Mouse (Mus musculus) thymus, postnatal 4 days (tissue): ENCODE measurements around the gene Pyy.

Experiments used
- DNase-seq: peaks from one replicate; pipeline ENCODE4 v3.0.0; 2021

The Pyy gene

DNA sequence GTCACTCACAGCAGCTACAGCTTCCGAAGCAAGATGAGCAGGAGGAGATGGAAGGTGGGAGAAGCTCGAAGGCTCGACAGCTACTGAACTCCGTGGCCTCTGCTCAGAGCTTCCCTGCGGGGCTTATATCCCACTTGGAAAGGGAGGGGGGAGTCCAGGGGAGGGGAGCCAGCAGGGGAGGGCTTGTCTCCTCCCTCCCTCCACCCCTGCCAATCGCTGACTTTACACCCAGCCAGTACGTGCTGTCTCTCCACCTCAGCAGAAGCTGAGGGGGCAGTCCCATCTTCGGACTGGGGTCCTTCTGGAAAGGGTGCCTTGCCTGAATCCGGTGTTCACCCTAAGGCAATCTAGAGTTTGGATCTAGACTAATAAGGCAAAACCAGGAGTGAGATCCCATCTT is at the start of gene Pyy:
Gene Pyy (minus strand): TSS at position 101 of the 400 bp plus-strand sequence.
- no peak for DNase-seq

DNA sequence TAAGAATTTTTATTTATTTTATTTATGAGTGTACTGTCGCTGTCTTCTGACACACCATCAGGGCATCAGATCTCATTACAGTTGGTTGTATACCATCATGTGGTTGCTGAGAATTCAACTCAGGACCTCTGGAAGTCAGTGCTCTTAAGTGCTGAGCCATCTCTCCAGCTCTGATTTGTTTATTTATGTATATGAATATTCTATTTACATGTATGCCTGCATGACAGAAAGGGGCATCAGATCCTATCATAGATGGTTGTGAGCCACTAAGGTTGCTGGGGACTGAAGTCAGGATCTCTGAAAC is 49.1 kb upstream of the Pyy start:
- DNase-seq = no peak

DNA sequence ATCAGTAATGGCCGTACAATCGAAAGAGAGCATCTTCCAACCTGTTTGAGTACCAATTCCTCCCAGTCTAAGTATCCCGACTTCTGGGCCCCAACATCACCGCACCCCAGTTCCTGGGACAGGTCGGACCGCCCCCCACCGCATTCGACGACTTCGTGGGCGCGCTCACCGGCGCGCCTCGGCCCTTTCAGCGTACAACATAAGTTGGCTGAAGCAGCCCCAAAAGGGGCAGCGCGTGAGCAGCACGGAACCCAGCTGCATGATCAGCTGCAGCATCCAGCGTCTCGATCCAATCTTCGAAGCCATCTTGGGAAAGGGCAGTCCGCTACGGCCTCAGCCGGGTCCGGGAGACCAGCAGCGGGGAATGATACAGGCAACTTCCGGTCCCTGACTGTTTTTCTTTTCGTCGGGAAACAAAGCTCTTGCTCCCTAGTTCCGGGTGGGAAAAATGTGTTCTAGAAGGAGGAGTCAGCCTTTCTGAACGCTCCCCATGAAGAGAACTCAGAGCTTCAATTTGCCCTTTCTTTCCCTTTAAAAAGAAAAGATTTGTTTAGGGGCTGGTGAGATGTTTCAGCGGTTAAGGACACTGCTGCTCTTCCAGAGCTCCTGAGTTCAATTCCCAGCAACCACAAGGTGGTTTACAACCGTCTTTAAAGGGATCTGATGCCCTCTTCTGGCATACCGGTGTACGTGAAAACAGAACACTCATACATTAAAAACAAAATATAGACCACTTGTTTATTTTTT is 48.6 kb upstream of the Pyy start, which contains the start of gene Tmem101:
Gene Tmem101 (minus strand): TSS at position 366 of the 747 bp plus-strand sequence.
- peak; percentile 83 for DNase-seq

DNA sequence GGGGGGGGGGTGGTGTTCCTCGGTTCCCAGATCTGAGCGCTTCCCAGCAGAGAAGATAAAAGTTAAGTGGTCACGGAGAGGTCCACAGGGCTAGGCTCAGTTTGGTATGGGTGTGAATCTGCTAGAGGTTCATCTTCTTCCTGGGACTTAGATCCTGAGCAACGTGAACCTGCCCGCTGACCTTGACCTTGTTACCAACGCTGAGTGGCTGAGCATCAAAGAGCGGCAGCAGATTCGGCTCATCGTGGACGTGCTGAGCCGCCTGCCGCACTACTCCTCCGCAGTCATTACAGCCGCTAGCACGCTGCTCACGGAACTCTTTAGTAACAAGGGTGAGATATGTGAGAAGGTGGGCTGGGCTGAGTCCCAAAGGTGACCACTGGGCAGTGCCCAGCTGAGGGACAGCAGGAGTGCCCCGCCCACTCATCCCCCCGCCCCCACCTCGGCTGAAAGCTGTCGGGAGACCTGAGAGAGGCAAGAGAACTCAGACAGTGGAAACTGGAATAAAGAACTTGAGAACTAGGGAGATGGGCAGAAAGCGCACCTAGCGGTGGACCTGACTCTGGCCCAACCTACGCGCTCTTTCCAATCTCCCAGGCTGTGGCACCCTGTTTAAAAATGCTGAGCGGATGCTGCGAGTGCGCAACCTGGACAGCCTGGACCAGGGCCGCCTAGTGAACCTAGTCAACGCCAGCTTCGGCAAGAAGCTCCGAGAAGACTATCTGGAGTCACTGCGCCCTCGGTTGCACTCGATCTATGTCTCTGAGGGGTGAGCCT is 39.8 kb upstream of the Pyy start:
- no peak for DNase-seq

DNA sequence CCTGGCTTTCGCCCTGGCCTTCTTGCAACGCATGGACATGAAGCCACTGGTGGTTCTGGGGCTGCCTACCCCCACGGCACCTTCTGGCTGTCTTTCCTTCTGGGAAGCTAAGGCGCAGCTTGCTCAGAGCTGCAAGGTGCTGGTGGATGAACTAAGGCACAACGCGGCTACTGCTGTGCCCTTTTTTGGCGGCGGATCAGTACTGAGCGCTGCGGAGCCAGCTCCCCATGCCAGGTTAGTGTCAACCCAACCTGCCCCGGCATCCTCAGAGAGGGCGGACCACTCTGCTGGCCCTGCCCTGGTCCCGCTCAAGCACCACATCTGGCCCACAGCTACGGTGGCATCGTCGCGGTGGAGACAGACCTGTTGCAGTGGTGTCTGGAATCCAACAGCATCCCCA is 38.9 kb upstream of the Pyy start:
- DNase-seq = no peak

DNA sequence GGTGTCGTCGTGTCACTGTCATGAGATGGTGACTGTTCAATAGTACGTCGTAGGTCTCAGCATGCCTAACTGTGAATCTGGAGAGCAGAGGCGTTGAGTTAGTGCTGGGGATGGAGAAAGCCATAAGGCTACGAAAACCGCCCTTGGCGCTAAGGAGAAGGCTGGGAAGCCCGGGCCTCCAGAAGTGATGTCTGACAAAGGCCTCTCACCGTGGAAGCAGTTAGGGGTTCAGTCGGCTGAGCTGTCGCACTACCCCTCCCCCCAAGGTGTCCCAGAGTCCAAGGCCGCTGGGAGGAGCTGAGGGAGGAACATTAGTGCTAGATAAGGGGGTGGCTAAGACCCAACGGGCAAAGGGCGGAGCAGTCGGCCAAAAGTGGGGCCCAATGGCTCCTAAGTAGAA is 38.4 kb upstream of the Pyy start:
- DNase-seq = no peak

DNA sequence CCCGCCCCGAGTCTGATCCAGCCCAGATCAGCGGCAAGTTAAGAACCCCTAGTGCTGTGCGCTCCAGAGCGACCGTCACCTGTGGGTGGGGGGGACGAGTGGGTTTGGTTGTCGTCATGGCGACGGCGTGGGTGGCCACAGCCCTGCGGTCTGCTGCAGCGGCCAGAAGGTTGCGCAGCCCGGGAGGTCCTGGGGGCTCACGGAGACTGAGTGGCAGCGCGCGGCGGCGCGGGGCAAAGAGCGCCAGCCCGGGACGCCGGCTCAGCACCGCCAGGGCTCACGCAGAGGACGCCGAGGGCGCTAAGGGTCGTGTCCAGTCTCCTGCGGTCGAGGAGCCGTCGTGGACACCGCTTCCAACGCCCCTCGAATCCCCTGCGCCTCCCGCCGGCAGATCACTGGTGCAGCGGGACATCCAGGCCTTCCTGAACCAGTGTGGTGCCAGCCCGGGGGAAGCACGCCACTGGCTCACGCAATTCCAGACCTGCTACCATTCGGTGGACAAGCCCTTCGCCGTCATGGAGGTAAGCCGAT is 37.9 kb upstream of the Pyy start, which contains the start of gene Nags:
Gene Nags (plus strand): TSS at position 43 of the 531 bp plus-strand sequence.
- DNase-seq = peak; percentile 23

DNA sequence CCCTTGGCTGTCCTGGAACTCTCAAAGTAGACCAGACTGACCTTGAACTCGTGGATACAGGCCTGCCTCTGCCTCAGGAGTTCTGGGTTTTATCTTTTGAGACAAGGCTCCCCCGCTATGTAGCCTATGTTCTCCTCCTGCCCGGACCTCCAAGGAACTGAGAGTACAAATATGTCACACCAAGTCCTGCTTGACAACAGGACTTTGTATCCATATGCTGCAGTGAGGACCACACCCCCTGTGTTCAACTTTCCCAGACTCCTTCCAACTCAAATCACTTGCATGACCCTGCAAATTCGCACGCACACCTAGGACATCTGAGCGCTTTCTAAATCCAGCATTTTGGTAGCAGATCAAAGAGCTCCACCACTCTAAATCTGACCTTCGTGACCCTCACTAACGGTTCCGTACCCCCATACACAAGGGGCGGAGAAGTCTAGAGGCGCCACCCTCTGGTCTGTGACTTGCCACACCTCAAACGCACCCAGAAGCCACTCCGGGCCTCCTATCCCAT is 37.4 kb upstream of the Pyy start:
- no peak for DNase-seq

DNA sequence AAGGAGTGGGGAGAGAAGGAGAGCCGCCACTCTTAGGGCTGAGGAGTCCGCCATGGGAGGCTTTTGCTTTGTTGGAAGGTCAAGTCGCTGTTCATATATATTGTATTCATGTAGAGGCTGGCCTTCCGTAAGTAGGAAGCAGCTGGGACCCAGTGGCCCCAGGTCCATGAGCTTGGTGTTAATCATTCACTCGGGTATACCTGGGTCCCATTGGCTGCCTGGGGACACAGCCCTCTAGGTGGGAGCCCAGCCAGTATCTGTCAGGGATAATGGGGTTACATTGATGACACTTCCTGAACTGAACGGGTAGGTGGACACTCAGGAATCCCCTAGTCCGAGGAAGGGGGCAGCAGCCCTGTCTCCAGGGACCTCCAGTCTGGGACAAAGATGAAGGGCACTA is 34.7 kb upstream of the Pyy start:
- no peak for DNase-seq

DNA sequence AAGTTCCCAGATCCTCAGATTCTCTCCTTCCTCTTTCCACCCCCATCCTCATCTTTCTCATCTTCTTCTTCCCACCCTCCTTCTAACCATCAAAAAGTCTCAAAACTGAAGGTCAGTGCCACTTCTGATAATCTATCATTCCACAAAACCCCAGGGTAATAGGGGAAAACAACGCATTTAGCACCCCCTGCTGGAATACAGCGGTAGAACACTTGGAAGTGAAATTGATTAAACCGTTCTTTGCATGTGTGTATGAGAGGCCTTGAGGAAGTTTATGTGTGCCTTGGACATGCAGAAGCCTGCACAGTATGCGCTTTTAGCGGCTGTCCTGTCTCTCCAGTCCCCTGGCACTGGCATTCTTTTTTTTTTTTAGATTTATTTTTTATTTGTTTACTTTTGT is 32.9 kb upstream of the Pyy start:
- peak; percentile 70 for DNase-seq

DNA sequence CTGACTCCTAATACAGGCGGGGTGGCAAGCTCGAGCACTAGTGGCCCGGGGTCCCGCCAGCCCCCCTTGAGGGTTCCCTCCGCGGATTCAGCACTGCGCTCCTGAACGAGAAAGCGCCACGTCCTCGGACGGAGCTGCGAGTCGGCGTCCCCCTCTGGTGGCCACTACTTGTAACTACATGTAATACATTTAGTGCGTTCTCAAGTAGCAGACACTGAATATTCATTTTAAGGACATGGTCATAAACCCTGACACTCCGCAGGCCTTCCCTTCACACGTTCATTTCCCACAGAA is 30.8 kb upstream of the Pyy start:
- peak; percentile 78 for DNase-seq

DNA sequence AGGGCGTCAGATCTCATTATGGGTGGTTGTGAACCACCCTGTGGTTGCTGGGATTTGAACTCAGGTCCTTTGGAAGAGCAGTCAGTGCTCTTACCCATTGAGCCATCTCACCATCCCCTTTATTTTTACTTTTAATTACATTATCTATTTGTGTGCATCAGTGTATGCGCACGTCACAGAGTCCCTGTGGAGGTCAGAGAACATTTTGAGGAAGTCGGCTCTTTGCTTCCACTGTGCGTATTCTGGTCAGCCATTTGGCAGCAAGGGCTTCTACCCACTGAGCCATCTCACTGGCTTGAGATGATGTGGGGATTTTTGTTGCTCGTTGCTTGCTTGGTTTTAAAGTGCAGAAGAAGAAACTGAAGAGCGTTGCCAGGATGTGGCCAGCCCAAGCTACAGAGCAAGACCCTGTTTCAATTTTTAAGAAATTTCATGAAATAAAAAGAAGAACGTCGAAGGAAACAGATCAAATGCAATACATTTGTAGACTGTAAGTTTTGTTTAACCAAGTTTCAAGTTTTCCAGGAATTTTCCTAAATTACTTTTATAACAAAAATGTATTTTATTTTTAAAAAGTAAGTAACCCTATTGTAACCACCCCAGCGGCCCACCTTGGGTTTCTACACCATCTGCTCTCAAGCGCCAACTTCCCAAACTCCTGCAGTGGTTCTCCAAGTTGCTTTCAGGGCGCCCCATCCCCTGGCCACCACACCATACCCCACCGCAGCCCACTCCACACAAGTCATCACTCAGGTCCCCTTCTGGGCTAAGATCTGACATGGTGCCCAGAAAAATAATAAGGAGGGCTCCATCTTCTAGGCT is 30.2 kb upstream of the Pyy start:
- no peak for DNase-seq

DNA sequence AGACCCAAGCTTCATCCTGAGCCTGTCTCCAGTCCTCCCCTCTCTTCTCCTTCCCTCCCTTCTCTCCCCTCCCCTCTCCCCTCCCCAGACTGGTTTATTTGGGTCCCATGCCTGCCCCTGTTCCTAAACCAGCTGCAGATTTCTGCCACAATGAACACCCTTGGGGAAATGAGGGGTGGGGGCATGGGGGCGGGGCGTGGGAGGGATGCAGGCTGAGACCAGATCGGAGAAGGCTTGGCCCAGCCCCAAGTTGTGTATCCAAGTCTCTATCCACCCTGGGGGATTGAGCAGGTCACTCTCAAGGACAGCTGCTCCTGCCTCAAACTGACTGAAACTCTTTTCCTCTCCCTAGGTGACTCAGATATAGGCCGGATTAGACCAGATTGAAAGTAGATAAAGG is 26.9 kb upstream of the Pyy start:
- DNase-seq = no peak

DNA sequence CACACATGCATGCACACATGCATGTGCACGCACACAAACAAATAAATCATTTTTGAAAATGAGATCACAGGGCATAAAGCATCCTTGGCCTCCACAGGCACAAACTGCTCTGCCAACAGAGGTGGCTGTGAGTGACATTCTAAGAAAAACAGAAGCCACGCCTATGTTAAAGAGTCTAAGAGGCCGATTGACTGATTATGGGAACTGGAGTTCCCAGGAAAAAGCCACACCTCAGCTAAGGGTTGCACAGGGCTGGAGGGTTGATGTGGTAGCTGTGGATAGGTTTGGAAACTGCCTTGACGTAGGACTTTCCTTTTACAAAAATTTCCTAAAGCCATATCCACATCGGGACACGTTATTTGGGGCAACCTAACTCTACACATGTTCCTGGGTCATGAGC is 9.8 kb upstream of the Pyy start:
- DNase-seq = no peak

DNA sequence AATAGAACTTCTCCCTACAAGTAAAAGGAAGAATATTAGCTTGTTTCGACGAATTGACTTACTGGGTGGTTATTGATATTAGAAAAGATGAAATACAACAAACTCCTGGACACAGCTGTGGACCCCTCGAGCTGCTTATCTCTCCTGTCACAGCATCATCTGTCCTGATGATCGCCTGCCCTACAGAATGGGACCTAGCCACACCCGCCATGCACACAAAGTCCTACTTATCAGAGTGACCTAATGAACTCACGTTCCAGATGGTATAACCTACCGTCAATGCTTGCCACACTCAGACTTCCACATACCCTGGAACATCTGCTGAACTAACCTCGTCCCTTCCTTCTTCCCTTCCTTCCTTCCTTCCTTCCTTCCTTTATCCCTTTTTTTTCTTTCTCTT is 8.6 kb upstream of the Pyy start:
- DNase-seq = no peak

DNA sequence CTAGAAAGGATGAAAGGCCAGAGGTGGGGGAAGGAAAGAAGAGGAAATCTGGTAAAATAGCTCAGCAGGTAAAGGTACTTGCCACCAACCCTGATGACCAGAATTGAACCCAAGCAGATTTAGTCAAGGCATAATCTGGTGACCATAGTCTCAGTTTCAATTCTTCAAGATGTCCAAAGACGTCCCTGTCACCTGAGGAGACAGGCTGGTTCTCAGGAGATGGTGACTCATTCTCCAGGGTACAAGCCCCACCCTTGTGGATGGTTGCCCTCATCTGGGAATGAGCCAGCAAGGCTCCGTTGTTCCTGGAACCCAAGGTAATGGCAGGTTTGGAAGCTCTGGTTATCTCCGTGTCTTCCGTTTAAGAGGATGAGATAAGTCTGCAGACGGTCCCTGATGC is 3.9 kb upstream of the Pyy start:
- DNase-seq = no peak

DNA sequence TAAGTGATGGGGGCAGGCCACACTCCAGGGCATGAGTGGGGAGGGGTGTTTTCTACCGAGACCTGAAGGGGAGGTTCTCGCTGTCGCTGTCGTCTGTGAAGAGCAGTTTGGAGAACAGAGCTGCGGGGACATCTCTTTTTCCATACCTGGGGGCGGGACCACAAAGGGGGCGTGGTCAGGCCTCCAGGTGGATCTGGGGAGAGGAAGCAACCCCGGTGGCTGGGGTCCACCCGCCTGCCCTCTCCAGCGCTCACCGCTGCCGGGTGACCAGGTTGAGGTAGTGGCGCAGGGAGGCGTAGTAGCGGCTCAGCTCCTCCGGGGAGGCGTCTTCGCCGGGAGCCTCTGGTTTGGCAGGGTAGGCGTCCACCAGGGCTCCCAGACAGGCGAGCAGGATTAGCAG is 721 bp downstream of the Pyy start:
- DNase-seq = peak; percentile 10

DNA sequence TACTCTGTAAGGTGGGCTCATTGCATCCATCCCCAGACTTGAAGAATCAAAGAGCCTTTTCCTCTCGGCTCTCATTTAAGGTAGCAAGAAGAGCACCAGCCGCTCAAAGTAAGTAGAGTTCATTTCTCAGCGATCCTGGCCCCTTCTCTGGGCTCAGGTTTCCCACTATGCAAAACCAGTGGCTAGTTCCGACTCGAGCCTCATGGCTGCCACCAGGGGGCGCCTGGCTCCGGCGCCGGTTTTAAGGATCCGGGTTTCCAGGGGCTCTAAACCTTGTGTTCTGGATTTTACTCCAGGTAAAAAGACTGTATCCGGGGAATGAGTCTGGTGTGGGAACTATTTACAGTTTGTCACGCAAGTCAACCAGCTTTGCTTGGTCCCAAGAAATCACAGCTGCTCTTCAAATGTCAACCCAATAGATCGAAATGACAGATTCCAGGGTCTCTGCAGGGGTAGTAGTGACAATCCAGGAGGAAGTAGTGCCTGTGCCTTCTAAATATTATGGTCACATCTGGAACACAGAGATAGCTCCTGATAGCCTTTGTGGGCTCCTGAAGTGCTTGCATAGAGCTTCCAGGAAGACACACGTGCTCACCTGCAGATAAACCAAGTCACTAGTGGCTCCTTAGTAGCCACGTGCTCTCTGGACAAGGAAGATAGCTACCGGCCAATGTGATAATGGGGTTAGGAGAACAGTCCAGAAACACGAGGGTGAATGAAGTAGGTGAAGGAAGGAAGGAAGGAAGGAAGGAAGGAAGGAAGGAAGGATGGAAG is 5.0 kb downstream of the Pyy start:
- peak; percentile 80 for DNase-seq

DNA sequence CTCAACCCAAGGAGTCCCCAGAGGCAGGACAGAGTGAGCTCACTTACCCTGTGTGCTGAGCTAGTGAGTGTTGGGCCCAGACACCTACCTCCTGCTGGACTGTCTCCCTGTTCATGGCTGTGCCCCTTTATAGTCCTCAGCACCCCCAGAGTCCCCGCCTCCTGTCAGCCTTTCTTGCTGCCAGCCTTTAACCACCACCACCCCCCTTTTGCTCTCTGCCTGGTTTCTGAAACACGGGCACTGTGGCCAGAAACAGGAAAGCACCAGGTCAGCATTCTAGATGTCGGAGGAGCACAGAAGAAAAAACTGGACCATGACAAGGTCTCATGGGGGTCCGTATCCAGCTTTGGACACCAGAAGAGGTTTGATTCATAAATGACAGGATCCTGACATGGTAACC is 6.4 kb downstream of the Pyy start, which contains the start of gene Ppy:
Gene Ppy (minus strand): TSS at position 101 of the 400 bp plus-strand sequence.
- DNase-seq = no peak

DNA sequence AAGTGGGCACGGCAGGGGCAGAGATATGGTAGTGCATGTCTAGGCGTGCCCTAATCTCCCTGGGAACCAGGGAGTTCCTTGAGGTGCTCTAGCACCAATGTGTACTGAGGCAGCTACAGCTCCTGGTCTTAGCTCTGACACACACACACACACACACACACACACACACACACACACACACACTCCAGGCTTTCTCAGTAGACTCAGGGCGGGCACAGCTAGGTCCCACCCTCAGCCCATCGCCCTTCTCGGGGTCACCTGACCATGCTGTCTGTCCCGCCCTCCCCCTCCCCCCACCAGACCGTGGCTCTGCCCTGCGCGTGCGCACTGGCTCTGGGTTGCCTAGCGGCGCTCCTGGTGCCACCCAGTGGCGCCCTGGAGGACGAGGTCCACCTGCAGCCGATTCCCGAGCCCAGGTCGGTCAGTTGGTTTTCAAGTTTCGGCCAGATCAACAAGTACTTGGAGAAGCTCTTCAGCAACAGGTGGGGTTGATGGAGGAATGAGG is 10.7 kb downstream of the Pyy start:
- peak; percentile 74 for DNase-seq

DNA sequence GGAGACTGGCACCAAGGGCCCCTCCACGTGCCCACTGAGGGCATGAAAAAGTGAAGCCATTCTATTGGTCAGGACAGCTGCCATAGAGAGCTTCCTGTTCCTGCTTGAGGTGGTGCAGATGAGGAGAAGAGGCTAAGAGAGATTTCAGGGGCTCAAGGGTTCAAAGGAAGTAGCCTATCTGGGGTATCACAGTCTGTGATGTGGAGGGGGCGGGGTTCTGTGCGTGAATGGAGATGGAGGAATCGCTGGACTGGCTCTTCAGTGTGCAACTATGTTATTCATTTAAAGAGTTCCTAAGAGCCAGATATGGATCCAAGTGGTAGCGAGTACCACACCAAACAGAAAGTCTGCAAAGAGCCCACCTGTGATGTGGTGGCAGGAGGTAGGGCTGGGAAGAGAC is 11.2 kb downstream of the Pyy start:
- no peak for DNase-seq

DNA sequence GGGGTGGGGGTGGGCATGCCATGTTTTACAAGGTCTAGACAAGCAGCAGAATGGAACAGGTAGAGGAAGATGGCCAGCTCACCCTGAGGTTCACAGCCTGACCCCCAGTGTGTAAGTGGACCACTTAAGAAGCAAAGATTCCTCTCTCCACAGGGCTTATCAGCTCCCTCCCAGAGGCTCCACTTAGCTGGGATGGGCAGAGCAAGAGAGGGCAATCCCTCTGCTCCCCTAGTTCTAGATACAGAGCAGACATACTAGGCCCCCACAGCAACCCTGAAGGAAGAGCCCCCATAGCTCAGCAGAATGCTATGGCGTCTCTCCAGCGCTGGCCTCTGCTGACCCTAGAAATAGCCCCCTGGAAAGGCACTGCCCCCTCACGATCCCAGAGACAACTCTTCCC is 12.0 kb downstream of the Pyy start:
- DNase-seq = no peak
